Mouse (Mus musculus) effector memory CD4-positive, alpha-beta T cell, adult 5 months (primary cell): Measurements from ENCODE around the gene Cyp17a1. TPM values are rescaled to one million over a fixed set of nuclear protein-coding genes. Genes with fewer than 3 reads are reported as not detected.

ENCODE experiments used
- polyA plus RNA-seq: library from polyadenylated mRNA; unstranded; fragments of 100-300 nt; shearing (Covaris generic); gene quantifications from one replicate; pipeline ENCODE4 v1.2.1, GENCODE M21; 2017

Gene Cyp17a1
- not detected for polyA plus RNA-seq

DNA sequence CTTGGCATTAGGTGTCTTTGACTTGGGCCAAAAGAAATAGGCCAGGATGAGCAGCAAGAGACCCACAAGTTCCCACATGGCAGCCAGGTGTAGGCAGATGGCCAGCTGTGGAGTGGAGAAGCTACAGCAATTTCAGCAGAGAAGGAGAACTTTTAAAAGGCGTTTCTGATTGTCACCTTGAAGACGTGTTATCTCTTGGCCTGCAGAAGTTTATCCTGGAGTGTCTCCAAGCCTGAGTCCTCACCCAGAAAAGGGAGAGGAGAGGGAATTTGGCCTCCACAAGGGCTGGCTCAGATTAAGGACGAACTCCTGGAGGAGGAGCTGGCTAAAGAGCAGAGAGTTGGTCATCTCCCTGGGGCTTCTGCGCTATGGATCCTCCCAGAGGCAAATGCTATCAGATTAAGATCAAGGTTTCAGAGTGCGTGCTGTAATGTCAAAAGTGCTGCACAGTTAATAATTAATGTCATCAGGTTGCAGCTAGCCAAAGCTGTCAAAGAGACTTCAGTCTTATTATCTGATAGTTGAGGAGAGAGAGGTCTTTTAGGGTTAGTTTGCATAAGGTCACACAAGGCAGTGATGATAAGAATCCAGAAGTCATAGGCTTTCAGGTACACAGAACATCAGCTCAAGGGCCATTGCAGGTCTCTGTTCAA lies at the start of gene Cyp17a1:
Gene Cyp17a1 (minus strand): TSS at position 407 of the 653 bp plus-strand sequence.

DNA sequence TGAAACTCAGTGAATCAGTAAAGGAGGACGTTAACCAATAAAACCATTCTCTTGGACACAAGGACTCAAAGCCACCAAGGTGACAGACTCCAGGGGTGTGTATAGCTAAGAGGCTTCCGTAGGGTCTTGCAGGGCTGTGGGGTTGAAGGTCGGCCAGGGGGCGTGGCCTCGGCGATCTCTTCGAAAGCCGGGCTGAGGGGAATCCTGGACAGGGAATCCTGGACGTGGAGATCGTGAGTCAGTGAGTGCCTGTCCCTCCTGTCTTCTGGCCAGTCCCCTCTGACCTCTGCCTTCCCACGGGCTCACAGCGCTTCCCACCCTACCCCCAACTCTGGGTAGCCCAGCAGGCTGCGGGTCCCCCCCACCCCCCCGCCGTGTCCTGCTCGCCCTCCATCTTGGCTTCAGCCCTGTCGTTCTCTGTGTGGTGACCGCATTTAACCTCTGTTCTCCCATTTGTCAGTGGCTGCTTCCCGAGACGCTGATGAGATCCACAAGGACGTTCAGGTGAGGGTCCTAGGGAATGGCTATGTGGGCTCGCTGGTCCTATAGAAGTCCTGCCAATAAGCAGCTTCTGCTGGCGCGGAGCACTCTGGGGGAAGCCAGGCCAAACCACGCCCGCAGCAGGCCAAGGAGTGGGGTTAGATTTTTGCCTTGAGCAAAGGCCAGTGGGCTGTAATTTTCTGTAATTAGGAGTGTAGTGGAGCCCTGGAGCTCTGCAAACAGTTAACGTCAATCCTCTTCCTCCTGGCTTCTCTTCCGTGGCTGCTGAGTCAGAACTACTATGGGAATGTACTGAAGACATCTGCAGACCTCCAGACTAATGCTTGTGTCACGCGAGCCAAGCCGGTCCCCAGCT lies 34.6 kb upstream of the Cyp17a1 start, which contains the start of gene As3mt:
Gene As3mt (plus strand): TSS at position 163 of the 856 bp plus-strand sequence.

DNA sequence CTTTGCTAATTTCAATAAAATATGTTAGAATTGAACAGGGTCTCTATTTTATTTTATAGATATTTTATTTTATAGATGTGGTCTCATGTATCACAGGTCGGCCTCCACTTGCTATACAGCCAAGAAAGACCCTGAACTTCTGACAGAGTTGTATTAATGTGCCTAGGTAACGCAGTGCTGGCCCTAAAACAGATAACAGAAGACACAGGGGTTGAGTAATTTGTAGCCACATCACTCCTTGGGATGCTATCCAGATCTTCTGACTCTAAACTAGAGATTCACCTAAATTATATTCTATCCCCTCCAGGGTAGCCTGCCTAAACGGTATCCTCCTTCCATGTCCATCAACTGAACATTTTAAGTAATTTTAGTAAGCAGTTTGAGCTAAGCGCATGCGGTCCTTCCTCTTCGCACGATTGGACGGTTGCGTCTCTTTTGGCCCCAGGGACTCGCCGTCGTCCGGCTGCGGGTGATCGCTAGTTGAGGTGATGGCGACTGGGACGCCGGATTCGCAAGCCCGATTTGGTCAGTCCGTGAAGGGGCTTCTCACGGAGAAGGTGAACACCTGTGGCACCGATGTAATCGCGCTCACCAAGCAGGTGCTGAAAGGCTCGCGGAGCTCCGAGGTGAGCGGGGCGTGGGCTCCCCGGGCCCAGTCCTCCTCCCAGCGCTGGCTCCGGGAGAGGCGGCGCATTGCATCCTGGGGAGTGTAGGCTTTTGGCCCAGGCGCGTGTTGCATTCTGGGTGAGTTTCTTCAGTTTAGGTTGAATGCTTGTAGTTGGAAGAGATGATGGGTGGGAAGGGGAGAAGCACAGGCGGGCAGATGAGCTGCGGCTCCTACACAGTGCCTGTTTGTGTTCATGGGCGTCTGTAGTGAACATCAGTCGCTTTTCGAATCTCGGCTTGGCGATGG lies 16.7 kb upstream of the Cyp17a1 start, which contains the start of gene Borcs7:
Gene Borcs7 (plus strand): TSS at position 447 of the 913 bp plus-strand sequence.

Other genes starting within 250 kb of the Cyp17a1 start
- gene Trim8, start 171.5 kb downstream of the Cyp17a1 start, polyA plus RNA-seq: 80.2 TPM
- gene Arl3, start 100.0 kb downstream of the Cyp17a1 start, polyA plus RNA-seq: 15.2 TPM
- gene Sfxn2, start 99.8 kb downstream of the Cyp17a1 start, polyA plus RNA-seq: 10.4 TPM
- gene Wbp1l, start 74.1 kb downstream of the Cyp17a1 start, polyA plus RNA-seq: 71.2 TPM
- gene Borcs7, start 16.7 kb upstream of the Cyp17a1 start, polyA plus RNA-seq: 2.1 TPM
- gene As3mt, start 34.3 kb upstream of the Cyp17a1 start, polyA plus RNA-seq: 2.7 TPM
- gene Cnnm2, start 88.4 kb upstream of the Cyp17a1 start, polyA plus RNA-seq: 4.1 TPM